Mouse (Mus musculus): ENCODE measurements around the gene Car10. TPM values are rescaled to one million over a fixed set of nuclear protein-coding genes. Genes with fewer than 3 reads are reported as not detected.

Car10 gene
- total RNA-seq, 2 experiments from 2014 or later = not detected

GRCm38 (mm10) chr11:93144544-93144943, 46.7 kb downstream of the Car10 start:
- DNase-seq = peak in 1 of 2 experiments; percentile 31
- intact Hi-C loops (cut with DNase I) = loop anchor here (2.0 kb wide), 2 partner anchors 328 to 668 kb away; no protein-coding TSS in a partner anchor

- DNase-seq = no peak
- intact Hi-C loops (cut with DNase I) = no loop called here
Measured at GRCm38 (mm10) chr11:93154910-93155309, 57.1 kb downstream of the Car10 start.

- intact Hi-C loops (cut with DNase I) = no loop called here
- DNase-seq = no peak
Measured at GRCm38 (mm10) chr11:93172430-93172829, 74.6 kb downstream of the Car10 start.

GRCm38 (mm10) chr11:93173533-93174308, 75.9 kb downstream of the Car10 start:
- DNase-seq = no peak
- intact Hi-C loops (cut with DNase I) = no loop called here

GRCm38 (mm10) chr11:93185477-93185876, 87.6 kb downstream of the Car10 start:
- DNase-seq = peak; percentile 24 to 34
- intact Hi-C loops (cut with DNase I) = no loop called here

- intact Hi-C loops (cut with DNase I) = no loop called here
- no peak for DNase-seq
Measured at GRCm38 (mm10) chr11:93186163-93186562, 88.3 kb downstream of the Car10 start.

GRCm38 (mm10) chr11:93188621-93189020, 90.8 kb downstream of the Car10 start:
- DNase-seq = peak; percentile 15 to 43
- intact Hi-C loops (cut with DNase I) = no loop called here

- intact Hi-C loops (cut with DNase I) = no loop called here
Measured at GRCm38 (mm10) chr11:93200046-93200445, 102.2 kb downstream of the Car10 start.

GRCm38 (mm10) chr11:93217457-93217856, 119.6 kb downstream of the Car10 start:
- intact Hi-C loops (cut with DNase I) = no loop called here
- DNase-seq = no peak

More at GRCm38 (mm10) chr11:93200046-93200445, 102.2 kb downstream of the Car10 start:
- DNase-seq = no peak

GRCm38 (mm10) chr11:93230057-93230456, 132.2 kb downstream of the Car10 start:
- intact Hi-C loops (cut with DNase I) = no loop called here
- DNase-seq = no peak

GRCm38 (mm10) chr11:93249771-93250265, 152.0 kb downstream of the Car10 start:
- intact Hi-C loops (cut with DNase I) = no loop called here
- DNase-seq = no peak

GRCm38 (mm10) chr11:93251766-93252165, 153.9 kb downstream of the Car10 start:
- no peak for DNase-seq
- intact Hi-C loops (cut with DNase I) = no loop called here

GRCm38 (mm10) chr11:93263979-93264378, 166.2 kb downstream of the Car10 start:
- intact Hi-C loops (cut with DNase I) = no loop called here
- DNase-seq = no peak

- DNase-seq = no peak
- intact Hi-C loops (cut with DNase I) = no loop called here
Measured at GRCm38 (mm10) chr11:93272016-93272415, 174.2 kb downstream of the Car10 start.

GRCm38 (mm10) chr11:93273906-93274305, 176.1 kb downstream of the Car10 start:
- intact Hi-C loops (cut with DNase I) = no loop called here
- DNase-seq = no peak

GRCm38 (mm10) chr11:93293661-93294060, 195.8 kb downstream of the Car10 start:
- intact Hi-C loops (cut with DNase I) = no loop called here
- DNase-seq = no peak

GRCm38 (mm10) chr11:93309981-93310380, 212.2 kb downstream of the Car10 start:
- intact Hi-C loops (cut with DNase I) = no loop called here
- no peak for DNase-seq

- no peak for DNase-seq
- intact Hi-C loops (cut with DNase I) = no loop called here
Measured at GRCm38 (mm10) chr11:93337756-93338155, 239.9 kb downstream of the Car10 start.

GRCm38 (mm10) chr11:93343961-93344360, 246.1 kb downstream of the Car10 start:
- intact Hi-C loops (cut with DNase I) = no loop called here
- DNase-seq = no peak

- no peak for DNase-seq
- intact Hi-C loops (cut with DNase I) = no loop called here
Measured at GRCm38 (mm10) chr11:93344869-93345268, 247.0 kb downstream of the Car10 start.

- no peak for DNase-seq
- intact Hi-C loops (cut with DNase I) = no loop called here
Measured at GRCm38 (mm10) chr11:93361576-93361975, 263.7 kb downstream of the Car10 start.

GRCm38 (mm10) chr11:93364171-93364570, 266.3 kb downstream of the Car10 start:
- intact Hi-C loops (cut with DNase I) = no loop called here

More at GRCm38 (mm10) chr11:93364171-93364570, 266.3 kb downstream of the Car10 start:
- no peak for DNase-seq

Measured in heart, postnatal 14 days (tissue).